Mouse (Mus musculus) bone marrow, adult 2 months (tissue): ENCODE results near the gene Gm3250.

Experiments
- CTCF ChIP-seq: fragments of 200-500 bp; IDR thresholded peaks from 2 replicates; pipeline ENCODE4 v1.5.1; 2011; ENCODE audit warnings: low read length, control low read depth; ENCODE audit not compliant: control insufficient read depth, insufficient read depth
- POLR2A ChIP-seq: fragments of 200-500 bp; IDR thresholded peaks from 2 replicates; pipeline ENCODE4 v1.6.1; 2011; ENCODE audit warnings: low read depth, mild to moderate bottlenecking, control low read depth, low read length, borderline replicate concordance; ENCODE audit not compliant: control insufficient read depth

- TF ChIP-seq CTCF: peak; percentile 47; the same call in 1 of the 2 replicates
- TF ChIP-seq POLR2A: no peak
Observed at GRCm38 (mm10) chr10:77815514-77815913, 33.2 kb upstream of the Gm3250 start.
